Mouse (Mus musculus): ENCODE results near the gene Rhod. TPM values are rescaled to one million over a fixed set of nuclear protein-coding genes. Genes with fewer than 3 reads are reported as not detected.
"Not testable (repeated sequence)": the region's sequence is repeated elsewhere in the genome, so short reads cannot be mapped to it uniquely, and the experiment has no call there.

The Rhod gene
- 26.8 and 30.4 TPM in 2 replicates for total RNA-seq (2021)
- long read RNA-seq, transcript Rhod-201 (5 exons, 1,344 nt) = major isoform, 23 of 28 reads
- long read RNA-seq, partial matches to known transcripts = 1 of 28 reads
- long read RNA-seq, other reads (novel, unspliced or antisense) = 2 of 28 reads

GRCm38 (mm10) chr19:4439161-4439801 is at the start of gene Rhod:
Rhod (minus strand) TSS chr19:4439432.
- DNase-seq = peak; percentile 84

- no peak for DNase-seq
These were observed 48.6 kb upstream of the Rhod start for GRCm38 (mm10) chr19:4487877-4488276.

- DNase-seq = no peak
These were observed 45.8 kb upstream of the Rhod start for GRCm38 (mm10) chr19:4485006-4485405.

DNA sequence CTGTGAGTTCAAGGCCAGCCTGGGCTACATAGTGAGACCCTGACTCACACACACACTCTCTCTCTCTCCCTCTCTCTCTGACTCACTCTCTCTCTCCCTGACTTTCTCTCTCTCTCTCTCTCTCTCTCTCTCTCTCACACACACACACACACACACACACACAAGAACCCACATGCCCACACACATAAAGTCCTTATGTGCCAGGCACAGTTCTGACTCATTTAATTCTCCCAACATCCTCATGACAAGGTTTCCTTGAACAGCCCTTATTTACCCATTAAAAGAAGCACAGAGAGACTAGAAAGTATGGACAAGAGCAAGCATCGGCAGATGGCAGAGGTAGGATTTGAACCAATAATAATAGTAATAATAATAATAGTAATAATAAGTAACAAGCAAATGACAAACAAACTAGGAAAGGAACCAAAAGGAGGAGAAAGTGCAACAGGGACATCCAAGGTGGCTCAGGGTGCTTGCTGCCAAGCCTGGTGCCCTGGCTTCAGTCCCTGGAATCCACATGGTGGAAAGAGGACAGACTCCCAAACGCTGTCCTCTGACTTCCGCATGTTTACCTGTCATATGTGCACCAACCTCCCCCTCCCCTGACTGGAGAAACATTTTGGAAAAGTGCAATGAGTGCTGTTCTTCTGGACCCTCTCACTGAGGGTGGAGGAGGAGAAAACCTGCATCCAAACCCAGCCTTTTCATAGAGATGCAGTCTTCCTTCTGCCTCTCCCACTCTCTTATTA is 43.1 kb upstream of the Rhod start:
- no peak for DNase-seq

- no peak for DNase-seq
These were observed 42.1 kb upstream of the Rhod start for GRCm38 (mm10) chr19:4481326-4481725.

DNA sequence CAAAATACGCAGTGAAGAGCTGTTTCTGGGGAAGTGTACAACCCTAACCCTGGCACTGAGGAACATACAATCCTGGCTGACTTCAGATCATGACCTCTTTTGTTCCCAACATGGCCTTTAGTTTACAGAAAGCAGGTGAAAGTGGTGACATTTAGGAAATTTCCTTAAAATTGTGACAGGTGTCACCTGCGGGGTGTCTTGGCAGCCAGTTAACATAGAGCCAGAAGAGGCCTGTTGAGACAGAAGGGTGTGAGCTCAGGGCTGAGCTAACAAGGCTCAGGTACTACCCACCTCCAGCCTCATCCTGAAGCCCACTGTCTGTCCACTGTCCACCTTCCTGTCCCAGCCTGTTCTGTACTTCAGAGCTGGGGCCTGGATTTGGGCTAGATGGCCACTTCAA is 40.8 kb upstream of the Rhod start:
- no peak for DNase-seq

DNA sequence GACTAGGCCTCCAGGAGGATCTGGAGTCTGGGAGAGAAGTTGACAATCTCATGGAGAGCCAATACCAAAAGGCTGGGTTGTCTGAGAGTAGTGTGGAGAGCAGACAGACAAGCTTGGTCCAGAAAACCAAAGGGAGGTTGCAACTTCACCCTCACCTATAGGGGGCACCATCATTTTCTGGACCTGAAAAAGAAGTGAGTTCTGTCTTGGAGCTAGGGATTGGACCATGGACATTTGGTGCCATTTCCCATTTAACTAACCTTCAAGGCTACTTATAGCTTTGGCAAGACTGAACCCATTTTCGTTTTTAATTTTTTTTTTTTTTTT is 38.9 kb upstream of the Rhod start:
- DNase-seq = no peak

GRCm38 (mm10) chr19:4477345-4478189 is 38.3 kb upstream of the Rhod start, which contains the start of gene Syt12:
Syt12 (minus strand) TSS chr19:4477447.
- DNase-seq = peak; percentile 79

DNA sequence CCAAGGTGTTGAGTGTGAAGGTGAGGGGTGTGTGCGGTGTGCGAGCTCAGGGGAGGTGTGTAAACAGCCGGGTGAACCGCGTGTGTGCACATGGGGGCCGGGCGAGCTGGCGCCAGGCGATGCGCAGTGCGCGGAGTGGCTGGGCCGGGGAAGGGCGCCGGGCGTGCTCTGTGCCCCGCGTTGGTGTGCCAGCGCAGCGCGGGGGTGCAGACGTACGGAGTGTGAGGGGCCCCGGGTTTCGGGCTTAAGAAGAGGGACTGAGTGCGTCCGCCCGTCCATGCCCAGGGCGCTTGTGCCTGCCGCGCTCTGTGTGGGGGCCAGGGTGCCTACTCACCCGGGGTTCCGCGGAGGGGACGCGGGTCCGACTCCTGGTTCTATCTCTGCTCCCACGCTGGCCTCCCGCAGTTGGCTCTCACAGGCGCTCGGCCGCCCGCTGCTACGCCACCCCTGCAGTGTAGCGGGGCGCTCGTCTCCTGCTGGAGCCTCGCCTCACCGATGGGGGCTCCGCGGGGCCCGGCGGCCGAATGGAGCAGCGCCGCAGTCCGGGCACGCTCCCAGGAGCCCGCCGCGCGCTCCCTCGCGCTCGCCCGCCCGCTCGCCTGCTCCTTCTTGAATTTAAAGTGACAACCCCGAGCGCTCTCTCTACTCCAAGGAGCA is 37.5 kb upstream of the Rhod start:
- DNase-seq = peak; percentile 68

DNA sequence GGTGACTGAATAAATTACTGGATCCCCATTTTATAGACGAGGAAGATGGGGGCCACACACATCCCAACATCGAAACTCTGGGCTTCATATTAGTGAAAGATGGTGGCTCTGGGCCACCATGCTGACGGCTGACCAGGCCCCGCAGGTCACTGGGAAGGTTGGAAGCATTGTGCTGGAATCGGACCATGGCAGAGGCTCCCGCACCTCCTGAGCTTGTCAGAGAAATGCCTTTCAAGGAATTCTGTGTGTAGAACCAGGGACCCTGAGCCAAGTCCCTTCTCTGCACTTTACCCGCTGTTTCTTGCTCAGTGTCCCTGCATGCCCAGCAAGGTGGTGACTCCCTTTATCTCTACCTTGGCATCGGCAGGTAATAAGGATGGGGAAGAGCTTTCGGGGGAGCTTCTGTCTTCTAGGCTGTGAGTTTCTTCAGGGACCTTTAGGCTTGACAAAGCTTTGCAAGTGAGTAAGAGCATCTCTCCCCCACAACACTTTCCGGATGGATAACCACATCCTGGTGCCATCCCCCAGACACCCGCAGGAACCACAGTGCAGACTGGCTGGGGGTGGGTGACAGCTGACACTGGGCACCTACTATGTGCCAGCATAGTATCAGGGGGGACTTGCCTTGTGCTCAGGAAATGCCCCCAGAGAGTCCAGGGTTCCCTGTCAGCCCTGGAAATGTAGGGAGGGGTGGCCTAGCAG is 36.1 kb upstream of the Rhod start:
- DNase-seq = no peak

DNA sequence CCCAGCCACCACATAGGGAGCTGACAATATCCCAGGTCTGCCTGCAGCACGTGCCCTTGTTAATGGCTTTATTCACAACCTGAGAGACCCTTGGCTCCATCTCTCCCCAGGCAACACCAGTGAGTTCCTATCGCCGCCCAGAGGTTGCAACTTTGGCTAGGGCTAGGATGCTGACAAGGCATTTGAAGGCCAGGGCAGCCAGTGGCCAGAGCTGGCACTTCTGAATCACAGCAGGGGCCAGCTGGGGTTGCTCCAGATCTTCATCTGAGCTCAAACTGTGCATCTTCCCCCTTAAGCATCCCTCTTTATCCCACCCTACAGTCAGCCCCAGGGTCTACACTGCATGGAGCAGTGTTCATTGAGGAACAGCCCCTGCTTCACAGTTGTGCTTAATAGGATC is 35.5 kb upstream of the Rhod start:
- DNase-seq = no peak

- DNase-seq = no peak
These were observed 34.3 kb upstream of the Rhod start for GRCm38 (mm10) chr19:4473549-4473948.

DNA sequence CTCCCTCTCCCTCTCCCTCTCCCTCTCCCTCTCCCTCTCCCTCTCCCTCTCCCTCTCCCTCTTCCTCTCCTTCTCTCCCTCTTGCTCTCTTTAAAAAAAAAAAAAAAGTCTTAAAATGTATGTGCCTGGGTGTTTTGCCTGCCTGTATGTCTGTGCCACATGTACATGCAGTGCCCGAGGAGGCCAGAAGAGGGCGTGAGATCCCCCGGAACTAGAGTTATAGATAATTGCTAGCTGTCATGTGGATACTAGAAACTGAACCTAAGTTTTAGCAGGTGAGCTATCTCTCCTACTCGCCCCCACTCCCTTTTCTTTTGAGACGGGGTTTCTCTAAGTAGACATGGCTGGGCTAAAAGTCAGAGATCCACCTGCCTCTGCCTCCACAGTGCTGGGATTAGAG is 29.1 kb upstream of the Rhod start:
- DNase-seq = peak; percentile 53

DNA sequence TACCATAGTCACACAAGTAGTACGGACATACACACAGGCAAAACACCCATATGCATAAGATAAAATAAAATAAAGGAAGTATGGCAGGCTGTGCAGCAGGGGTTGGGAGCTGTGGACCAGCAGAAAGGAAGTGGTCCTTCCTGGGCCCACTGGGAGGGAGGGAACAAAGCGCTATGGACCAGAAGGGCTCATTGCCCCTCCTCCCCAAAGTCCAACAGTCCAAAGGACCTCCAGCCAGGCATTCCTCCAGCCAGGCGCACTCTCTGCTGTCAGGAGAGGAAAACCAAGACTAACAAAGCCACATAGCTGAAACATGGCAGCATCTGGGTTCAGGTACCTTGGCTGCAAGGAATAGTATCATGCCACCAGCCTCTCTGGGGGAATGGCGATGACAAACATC is 25.4 kb upstream of the Rhod start:
- DNase-seq = no peak

DNA sequence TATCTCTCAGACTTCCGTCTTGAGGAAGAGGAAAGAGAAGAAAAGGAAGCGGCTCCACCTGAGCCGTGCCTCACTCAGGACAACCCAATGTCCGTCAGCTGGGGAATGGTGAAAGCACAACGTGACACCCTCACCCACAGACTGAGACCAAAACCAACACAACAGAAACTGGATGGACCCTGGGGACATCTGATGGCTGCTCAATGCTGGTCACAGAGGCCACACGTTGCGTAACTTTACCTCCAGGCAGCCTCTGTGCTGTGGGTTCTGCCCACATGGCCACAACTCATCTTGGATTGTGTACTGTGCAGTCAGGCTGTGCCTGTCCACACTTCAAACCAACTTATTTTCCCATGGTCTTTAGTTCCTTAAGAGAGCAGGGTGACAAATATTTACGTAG is 22.7 kb upstream of the Rhod start:
- DNase-seq = no peak

DNA sequence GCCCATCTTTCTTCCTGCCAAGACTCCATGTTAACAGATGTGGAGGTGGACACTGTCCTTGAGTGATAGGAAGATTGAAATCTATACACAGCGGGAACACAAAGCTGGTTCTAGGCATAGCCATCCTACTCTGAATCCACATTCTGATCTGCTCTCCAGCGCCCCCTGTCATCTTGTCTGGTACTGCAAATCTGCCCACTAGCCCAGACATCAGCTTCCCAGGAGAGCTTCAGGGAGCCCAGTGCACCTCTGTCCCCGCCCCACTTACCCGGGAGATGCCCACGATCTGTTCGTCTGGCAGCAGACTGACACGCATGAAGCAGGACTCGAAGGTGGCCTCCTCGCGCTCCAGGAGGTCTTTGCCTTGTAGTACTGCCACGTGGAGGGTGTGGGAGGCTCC is 17.0 kb upstream of the Rhod start:
- DNase-seq = peak; percentile 69

DNA sequence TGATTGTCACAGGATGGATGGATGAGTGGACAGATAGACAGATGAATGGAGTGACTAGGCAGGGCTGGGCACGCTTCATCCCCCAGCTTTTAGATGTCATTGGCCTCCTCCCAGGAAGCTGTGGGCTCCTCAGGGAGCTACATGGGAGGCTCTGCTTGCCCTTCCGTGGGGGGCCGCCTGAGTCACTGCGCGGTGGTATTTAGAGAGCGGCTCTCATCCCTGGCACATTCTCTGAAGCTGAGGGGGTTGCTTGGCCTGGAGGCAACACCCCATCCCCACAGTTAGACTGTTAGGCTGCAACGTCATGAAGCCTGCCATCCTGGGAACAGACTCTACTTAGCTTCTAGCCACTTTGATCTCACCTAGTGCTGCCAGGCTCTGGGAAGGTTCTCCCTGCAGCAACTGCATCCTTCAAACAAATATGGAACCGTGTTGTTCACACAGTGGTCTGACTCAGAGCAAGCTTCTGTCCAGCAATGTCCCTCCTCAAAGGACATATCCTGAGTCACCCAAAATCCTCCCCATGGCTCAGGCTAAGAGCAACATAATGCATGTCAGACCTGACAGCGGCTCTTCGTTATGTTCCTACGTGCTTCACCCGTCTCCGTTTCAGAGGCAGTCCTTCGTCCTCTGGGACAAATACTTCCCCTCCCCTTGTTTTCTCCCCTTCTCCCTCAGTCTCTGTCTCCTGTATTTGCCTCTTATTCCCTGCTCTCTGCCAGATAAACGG is 16.0 kb upstream of the Rhod start:
- DNase-seq = peak; percentile 32

DNA sequence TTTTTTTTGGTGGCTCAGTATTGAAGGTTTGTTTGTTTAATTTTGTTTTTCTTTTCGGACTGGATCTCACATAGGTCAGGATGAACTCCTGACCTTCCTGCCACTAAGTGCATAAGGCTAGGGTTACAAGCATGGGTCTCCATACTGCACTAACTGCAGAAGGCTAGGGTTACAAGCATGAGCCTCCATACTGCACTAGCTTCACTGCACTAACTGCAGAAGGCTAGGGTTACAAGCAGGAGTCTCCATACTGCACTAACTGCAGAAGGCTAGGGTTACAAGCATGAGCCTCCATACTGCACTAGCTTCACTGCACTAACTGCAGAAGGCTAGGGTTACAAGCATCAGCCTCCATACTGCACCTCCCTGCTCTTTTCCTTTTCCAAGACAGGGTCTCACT is 14.8 kb upstream of the Rhod start:
- DNase-seq = not testable (repeated sequence)

DNA sequence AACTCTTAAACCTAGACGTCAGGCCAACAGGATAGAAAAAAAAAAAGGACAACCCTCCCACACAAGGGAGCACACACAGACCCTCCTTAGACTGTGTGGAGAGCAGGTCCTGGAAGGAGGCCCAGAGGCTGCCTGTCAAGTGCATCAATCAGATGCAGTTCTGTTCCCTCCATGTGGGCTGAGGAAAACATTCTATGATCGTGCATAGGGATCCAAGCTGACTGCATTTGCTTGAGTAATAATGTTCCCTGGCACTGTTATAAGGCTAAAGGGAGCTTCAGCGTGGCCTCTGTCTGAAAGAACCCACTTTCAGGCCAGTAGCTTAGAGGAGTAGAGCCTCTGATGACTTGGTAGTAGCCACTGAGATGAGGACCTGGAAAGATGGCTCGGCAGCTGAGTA is 13.3 kb upstream of the Rhod start:
- DNase-seq = no peak

DNA sequence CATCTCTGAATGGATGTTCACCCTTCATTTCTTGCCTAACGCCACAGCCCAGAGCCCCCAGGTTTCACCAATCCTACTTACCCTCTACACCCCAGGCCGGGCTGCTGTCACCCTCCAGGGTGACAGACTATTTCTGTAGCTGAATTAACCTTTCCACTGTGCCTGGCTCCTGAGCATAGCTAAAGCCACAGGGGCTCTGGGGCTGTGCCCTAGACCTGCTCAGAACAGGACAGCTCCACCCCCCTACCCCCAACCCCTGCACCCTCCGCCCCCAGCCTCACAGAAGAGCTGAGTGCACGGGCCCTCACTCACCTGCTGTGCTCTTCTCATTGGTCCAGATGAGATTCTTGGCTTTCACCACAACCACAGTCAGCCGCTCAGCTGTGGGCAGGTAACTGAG is 12.7 kb upstream of the Rhod start:
- no peak for DNase-seq

DNA sequence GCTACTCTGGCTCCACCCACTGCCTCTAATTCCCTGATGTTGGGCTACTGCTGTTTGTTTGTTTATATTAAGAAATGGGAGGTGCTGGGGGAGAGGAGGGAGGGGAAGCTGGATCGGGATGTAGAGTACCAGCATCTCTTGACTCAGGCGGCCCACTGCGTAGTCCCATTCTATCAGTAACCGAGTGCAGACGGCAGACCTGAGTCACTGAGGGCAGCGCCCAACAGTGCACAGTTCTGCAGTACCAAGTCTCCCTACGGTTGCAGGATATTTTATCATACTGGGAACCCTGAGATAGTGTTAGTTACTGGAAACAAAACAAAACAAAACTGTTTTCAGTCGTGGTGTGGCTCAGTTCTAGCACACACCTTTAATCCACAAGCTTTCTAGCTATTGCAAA is 11.9 kb upstream of the Rhod start:
- no peak for DNase-seq

All from adrenal gland, postnatal 25 days (tissue).